Mouse (Mus musculus): ENCODE data around the gene Emc4.

GRCm38 (mm10) chr2:112378973-112379898 lies 11.4 kb upstream of the Emc4 start, which contains the start of gene Katnbl1:
- TF ChIP-seq CTCF (IDR thresholded peaks at IDR 0.05; ENCODE audit: low read depth, low read length) (peak; percentile 88), POLR2A (IDR thresholded peaks at IDR 0.05; ENCODE audit: extremely low read depth, insufficient read depth, low read length) (0 out of 2 replicates have a peak, but pooled peaks have one; percentile 49)
